Mouse (Mus musculus) liver, embryonic 15.5 days (tissue): Measurements from ENCODE around the gene Cd34. TPM values are rescaled to one million over a fixed set of nuclear protein-coding genes. Genes with fewer than 3 reads are reported as not detected.

Experiments
- polyA plus RNA-seq: library from polyadenylated mRNA; unstranded; fragments of >200 nt; fragmentation: Nextera tagmentation; extraction: Ambion mirVana; gene quantifications from 2 replicates; pipeline ENCODE4 v1.2.1, GENCODE M21; 2015

Gene Cd34
- polyA plus RNA-seq, 1 experiment from 2014 or later, result 10.4 TPM

Other genes with a start within 250 kb of the Cd34 start
- 0.93 and 1.0 TPM in 2 replicates for gene Cd46, start 153.4 kb downstream of the Cd34 start, polyA plus RNA-seq
- gene Cr1l, start 192.8 kb downstream of the Cd34 start, polyA plus RNA-seq, result 72.6 and 74.8 TPM in 2 replicates
- 0.14 TPM in 1 of 2 replicates, not detected in the other for gene Cr2, start 237.9 kb downstream of the Cd34 start, polyA plus RNA-seq